Mouse (Mus musculus) myocyte (in vitro differentiated cells): ENCODE data around the gene Rasl11a.

Experiments used
- CEBPB ChIP-seq: IDR thresholded peaks from 2 replicates; pipeline ENCODE4 v1.6.1; 2011; ENCODE audit warnings: mild to moderate bottlenecking, moderate library complexity; ENCODE audit not compliant: poor library complexity, insufficient read depth, severe bottlenecking
- MAX ChIP-seq: IDR thresholded peaks from one replicate; pipeline ENCODE4 v1.6.1; 2011; ENCODE audit warnings: low read depth, mild to moderate bottlenecking, control low read depth

DNA sequence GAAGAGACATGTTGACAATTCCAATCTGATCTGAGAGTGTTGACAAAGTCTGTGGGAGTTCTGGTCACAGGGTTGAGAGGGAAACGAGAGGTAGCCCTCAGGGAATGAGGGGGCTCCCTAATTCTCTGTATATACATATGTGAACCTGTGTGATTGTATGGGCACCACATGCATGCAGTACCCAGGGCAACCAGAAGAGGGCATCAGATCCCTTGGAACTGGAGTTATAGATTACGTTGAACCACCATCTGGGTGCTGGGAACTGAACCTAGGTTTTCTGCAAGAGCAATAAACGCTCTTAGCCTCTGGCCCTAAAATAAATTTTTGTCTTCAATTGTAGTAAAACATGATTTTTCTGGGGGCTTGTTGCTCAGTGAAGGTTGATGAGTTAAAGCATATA lies 11.2 kb downstream of the Rasl11a start:
- TF ChIP-seq MAX (no peak), CEBPB (no peak)
